Mouse (Mus musculus): Measurements from ENCODE around the gene Atxn7.

The Atxn7 gene

GRCm38 (mm10) chr14:14065142-14065498, 103.9 kb downstream of the Atxn7 start:
- no peak for DNase-seq (ENCODE audit: low read depth)

DNA sequence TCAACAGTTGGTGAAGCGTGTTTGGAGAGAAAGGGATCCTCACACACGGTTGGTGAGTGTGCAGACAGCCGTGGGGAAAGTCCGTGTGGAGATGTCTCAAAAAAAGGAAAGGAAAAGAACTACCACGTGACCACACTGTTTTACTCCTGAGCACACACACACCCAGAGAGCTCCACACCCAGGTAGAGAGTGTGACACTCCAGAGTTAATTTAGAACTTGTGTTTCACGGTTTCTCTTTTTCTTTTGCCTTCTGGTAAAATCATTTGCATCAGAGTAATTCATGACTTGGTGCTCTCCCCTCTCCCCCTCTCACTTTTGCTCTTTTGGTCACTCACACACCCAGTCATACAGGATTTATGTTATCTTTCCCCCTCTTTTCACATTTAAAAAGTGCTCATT, 105.0 kb downstream of the Atxn7 start:
- no peak for DNase-seq (ENCODE audit: low read depth)

DNA sequence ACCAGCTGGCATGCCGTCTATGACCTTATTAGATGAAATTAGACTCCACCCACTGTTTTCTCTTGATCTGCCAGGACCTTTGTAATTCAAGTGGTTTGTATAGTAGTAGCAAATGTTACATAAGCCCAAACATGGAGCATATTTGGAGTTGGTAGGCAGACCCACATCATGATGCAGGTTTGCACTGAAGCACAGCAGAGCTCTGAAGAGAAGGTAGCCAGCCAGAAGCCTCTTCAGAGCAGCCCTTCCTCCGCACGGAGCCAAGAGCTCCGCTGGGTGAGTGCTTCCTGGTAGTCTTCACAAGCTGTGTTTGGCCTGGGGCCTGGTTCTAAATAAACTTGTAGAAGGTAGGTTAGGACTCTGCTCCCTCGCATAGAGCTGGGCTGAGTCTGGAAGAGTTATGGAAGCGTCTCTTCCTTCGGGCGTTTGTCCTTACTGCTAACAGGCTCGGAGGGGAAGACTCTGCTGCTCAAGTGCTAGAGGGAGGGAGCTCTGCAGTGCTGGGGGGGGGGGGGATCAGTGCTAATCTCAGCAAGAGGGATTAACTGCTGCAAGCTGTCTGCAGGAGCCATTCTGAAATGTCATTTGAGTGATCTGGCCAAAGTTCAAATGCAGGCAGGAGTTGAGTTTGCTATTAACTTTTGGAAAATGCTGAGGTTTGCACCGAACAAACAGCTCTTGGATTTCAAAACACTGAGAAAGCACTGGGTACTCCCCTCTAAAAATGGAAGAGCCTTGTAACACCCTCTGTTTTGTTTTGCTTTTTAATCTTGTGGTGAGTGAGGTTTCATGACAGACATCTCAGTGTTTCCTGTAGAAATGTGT, 106.6 kb downstream of the Atxn7 start:
- DNase-seq (ENCODE audit: low read depth): peak; percentile 26

DNA sequence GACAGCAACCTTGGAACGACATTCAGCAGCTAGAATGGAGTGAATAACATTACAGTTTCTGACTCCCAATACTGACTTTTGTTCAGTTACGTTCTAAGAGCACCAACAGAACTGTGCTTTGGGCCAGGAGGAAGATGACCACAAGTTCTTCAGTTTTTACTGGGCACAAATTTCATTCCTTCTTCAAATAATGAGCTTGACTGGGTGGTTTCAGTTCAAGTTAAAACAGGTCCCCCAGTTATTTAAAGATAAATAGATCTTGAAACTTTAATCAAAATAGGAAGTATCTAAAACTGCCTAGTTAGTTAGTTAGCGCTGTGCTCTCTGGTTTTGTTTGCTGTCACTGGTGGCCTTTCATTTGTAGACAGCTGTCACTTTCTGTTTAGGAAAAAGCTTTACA, 107.3 kb downstream of the Atxn7 start:
- DNase-seq (ENCODE audit: low read depth): no peak

DNA sequence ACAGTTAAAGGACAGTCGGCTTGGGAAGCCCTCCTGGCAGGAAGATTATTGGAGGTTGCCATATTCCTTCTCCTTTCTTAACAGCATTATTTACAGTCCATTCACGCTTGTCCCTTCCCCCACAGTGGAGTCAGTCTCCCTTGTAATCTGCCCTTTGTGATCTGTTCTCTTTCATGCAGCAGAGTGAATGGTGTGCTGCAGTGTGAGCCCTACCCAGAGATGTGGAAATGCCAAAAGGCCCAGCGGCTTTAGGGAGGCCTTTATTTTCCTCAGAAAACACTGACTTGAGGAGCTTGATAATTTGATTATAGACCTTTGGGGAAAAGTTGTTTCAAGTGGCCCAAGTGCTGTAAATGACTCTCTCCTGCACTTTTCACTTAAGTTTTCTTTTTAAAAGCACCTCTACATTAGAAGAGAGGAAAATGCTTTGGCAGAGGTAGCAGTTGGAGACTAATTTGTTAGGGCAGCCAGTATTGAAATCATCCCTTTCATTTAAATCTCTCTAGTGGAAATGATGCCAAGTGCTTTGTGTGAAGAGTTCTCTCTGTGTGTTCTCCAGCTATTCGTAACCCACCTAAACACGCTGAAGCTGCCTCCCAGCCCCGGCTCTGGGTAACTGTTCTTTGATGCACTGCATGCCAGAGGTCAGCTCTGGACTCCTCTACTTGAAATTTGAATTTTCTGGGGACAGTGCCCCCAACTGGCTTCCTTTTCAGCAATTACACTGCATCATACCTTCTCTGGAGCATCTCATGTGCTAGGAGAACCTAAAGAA, 109.5 kb downstream of the Atxn7 start:
- DNase-seq (ENCODE audit: low read depth): no peak

DNA sequence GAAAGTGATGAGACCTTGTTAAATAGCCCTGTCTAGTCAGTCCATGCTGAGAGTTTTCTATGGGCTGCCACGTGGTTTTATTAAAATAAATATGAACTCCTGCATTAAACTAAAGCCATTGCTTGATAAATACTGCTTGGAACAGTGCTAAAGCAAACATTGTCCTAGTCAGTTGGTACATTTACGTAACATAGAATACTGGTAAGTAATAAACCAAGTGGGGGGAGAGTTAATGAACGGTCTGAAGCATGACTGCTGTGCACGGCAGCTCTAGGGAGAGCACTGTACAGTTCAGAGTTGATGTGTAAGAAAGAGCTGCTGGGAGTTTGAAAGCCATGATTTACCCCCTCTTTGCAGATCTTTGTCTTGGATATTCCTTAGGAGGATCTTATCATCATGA, 110.2 kb downstream of the Atxn7 start:
- DNase-seq (ENCODE audit: low read depth): no peak

GRCm38 (mm10) chr14:14080604-14081194, 119.5 kb downstream of the Atxn7 start:
- DNase-seq (ENCODE audit: low read depth): no peak

DNA sequence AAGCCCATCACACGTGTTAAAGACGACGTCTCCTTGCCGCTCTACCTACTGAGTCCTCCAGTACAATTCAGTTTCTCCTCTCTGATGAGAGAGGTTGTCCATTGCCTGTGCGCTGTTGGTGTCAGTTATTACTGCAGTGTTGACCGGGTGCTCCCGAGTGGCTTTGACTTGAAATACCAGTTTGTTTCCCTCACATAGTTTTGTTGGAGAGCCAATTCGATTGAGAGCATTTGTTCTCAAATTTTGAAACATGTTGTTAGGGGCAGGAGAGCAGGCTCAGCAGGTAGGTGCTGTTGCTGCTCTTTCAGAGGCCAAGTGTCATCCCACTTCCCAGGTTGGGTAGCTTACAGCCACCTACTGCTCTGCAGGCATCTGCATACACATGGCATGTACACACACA, 122.6 kb downstream of the Atxn7 start:
- no peak for DNase-seq (ENCODE audit: low read depth)

GRCm38 (mm10) chr14:14086711-14087263, 125.5 kb downstream of the Atxn7 start:
- no peak for DNase-seq (ENCODE audit: low read depth)

DNA sequence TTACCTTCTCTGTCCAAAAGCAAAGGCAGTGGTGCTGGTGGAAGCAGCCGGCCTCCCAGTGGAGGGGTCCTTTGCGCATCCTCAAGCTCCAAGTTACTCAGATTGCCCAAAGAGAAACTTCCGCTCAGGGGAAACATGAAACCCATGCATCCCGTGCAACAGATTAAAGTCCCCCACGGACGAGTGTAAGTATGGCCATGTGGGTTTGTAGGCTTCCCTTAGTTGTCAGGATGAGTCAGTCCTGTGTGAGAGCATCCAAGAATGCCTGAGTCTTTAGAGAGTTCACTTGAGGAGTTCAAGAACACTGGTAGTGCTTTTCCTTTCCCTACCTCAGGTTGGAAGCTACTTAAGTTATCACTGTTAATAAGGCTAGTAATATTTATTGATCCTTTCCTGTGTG, 126.1 kb downstream of the Atxn7 start:
- no peak for DNase-seq (ENCODE audit: low read depth)

DNA sequence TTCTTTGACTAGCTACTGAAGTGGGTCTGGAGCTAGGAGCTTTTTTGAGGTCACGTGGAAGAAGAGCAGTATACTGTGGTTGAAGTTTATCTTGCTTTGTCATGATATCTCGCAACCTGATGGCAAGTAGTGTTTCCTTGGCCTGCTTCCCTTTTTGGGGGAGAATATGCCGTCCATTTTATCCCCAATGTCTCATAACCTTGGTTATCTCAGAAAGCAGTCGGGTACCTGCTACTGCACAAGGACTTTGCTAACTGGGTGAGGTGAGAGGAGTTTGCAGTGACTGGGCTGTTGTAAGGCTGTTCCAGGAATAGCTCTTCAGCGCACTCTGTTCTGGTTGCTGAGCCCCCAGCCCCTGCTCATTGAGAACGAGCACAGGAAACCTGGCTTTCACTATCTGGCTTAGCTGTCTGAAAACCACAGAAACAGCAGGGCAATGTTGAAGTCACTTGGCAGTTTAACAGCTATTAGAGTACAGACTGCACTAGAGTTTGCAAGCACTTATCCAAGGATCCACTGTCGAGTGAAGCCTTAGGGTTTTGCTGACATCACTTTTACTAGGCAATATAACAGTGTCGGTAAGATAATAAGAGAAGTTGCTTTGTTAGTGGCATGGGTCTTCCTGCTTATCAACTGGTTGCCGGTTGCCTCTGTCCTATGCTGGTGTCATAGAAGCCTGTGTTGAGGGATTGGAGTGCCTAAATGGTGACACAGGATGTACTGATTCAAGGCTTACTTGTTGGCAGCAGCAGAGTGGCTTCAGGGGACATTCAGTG, 127.0 kb downstream of the Atxn7 start:
- no peak for DNase-seq (ENCODE audit: low read depth)

DNA sequence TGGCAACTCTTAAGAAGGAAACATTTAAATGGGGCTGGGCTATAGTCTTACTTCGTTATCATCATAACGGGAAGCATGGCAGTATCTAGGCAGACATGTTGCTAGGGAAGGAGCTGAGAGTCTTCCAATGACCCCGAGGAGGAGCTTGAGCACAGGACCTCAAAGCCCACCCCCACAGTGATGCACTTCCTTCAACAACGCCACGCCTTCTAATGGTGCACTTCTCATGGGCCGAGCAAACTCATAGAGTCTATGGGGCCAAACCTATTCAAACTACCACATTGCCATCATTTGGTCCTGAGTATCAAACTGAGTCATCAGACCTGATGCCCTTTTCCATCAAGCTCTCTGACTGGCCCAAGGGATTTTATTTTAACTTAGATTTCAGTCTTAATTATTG, 129.3 kb downstream of the Atxn7 start:
- no peak for DNase-seq (ENCODE audit: low read depth)

DNA sequence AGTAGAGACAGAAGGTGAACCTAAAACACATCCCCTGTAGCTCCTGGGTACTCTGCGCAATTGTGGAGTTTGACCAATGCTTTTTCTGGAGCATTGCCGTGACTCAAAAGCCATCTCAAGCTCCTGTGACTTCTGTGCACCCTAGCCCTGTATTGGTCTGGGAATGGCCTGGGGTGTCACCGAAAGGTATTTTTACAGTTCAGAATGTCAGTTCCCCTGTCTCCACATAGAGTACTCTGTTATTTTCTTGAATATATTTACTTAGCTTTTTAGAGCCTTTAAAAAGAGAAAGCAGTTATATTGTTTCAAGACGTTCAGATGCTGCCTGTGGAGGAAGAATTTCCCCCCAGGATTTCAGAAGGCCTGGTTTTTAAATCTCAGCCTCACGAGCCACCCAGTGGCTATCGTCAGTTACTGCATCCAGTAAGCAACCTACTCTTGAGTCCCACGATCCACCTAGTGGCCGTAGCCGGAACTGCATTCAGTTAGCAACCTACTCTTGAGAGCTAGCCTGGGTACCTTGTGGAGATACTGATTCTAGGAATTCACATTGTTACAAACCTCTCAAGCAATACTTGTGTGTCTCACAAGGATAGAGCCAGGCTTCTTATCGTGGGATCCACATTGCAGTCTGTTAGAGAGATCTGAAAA, 137.2 kb downstream of the Atxn7 start:
- peak; percentile 46 for DNase-seq (ENCODE audit: low read depth)

- no peak for DNase-seq (ENCODE audit: low read depth)
Observed at GRCm38 (mm10) chr14:14100773-14101280, 139.6 kb downstream of the Atxn7 start.

DNA sequence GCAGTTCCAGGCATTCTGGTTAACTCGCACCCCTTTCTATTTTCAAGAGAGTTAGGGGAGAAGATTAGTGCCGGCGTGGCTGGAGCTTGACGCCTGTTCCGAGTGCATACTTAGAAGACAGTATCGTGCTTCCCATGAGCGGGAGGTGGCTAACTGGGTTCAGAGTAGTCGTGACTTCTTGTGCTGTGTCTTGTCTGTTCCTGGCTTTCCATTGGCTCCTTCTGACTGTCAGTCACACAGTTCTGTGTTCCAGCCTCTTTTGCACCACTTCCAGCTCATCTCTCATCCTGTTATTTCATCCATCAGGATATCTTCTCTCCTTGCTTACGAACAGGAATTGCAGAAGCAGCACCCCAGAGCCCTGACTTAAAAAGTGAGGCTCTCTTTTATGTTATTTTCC, 140.1 kb downstream of the Atxn7 start:
- DNase-seq (ENCODE audit: low read depth): no peak

GRCm38 (mm10) chr14:14104213-14104929, 143.1 kb downstream of the Atxn7 start:
- DNase-seq (ENCODE audit: low read depth): no peak

DNA sequence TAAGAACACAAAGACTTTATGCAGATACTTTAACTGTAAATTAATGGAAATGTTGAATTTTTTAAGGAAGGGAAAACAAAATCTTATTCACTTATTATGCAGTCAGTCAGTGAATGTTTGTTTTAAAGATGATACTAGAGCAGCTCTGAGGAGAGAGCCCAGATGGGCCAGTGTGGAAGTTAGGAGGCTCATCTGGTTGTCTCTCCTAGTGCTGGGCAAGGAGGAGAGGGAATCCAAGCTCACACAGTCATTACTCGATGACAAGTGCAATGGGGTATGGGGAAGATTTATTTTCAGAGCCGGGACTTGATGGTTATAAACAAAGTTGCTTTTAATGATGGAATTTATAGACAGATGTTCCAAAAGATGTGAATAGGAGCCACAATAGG, 143.7 kb downstream of the Atxn7 start:
- no peak for DNase-seq (ENCODE audit: low read depth)

DNA sequence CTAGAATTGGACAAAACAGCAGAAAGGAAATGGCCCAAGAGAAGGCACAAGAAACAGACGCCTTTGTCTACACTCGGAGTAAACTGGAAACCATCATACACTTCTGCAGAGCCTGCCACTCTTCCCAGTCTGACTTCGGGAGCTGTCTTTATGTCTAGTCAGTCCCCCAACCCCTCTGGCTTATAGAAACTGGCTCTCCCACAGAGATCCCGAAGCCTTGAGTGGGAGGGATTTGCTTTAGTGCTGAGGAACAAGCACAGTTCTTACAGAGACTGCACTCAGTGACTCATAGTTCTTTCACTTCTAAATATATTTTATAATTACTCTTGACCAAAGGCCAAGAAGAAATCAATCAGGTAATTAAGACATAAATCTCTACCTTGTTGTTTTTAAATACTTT, 149.5 kb downstream of the Atxn7 start:
- no peak for DNase-seq (ENCODE audit: low read depth)

DNA sequence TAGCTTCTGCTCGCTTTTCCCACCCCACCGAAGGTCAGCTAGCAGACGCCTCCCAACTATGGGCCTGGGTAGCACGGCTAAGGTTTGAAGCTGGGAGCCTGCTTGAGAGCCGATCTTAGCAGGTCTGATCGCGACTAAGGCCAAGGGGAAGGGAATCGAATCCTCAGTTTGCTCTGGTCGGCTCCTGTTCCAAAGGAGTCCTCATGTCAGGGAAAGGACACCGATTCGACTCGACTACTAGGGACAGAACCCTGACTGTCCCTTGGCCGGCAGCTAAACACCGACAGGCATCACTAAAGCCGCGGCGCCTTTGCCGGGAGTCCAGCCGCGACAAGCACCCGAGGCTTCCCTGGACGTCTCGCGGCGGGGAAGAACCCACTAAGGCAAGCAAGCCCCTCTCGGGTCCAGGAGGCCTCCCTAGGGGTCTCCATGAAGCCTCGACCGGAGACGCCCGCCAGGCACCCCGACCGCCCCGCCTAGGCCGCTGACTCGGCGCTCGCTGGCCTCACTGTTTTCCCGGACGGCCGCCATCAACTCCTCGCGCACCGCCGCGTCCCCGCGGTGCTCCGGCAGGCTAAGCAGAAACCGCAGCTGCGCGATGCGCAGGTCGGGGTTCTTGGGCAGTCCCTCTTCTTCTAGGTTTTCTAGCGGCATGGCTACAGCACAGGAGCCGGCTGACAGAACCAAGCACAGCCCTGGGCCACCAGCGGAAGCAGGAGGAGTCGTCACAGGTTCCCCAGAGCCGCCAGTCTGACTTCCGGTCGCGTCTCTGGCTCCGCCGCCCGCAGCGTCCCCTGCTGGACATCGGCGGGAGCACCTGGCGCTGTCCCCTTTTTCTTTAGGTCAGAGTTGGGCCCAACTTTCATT, 159.2 kb downstream of the Atxn7 start, which contains the start of gene Psmd6:
TSS of gene Psmd6 (minus strand) at position 755 of the 867 bp plus-strand sequence.
- peak; percentile 44 for DNase-seq (ENCODE audit: low read depth)

Data from fibroblast of lung, adult 2 months (primary cell).